Mouse (Mus musculus) embryonic fibroblast, embryonic 13.5 days (primary cell): ENCODE data around the gene Plxdc2. TPM values are rescaled to one million over a fixed set of nuclear protein-coding genes. Genes with fewer than 3 reads are reported as not detected.

Experiments used
- H3K27ac ChIP-seq: 2 replicates; pipeline ENCODE4 v1.5.1; 2012; ENCODE audit warnings: low read length, control low read depth, inconsistent platforms; ENCODE audit not compliant: insufficient read depth
- H3K4me1 ChIP-seq: 2 replicates; pipeline ENCODE4 v1.6.1; 2011; ENCODE audit warnings: low read length; ENCODE audit not compliant: control insufficient read depth, insufficient read depth
- H3K4me3 ChIP-seq: 2 replicates; pipeline ENCODE4 v1.5.1; 2011; ENCODE audit warnings: mild to moderate bottlenecking, control low read depth, low read length; ENCODE audit not compliant: insufficient read depth
- CTCF ChIP-seq: IDR thresholded peaks from 2 replicates; pipeline ENCODE4 v1.5.1; 2011; ENCODE audit warnings: mild to moderate bottlenecking, control low read depth, low read length, moderate library complexity, borderline replicate concordance; ENCODE audit not compliant: insufficient read depth
- POLR2A ChIP-seq: IDR thresholded peaks from 2 replicates; pipeline ENCODE4 v1.6.1; 2011; ENCODE audit warnings: low read depth, mild to moderate bottlenecking, control low read depth, low read length, moderate library complexity
- polyA plus RNA-seq: library from polyadenylated mRNA; stranded (reverse); fragments of >200 nt; gene quantifications from 2 replicates; pipeline ENCODE4 v1.2.4, GENCODE M21; 2011; ENCODE audit warnings: low read depth; ENCODE audit not compliant: missing spikeins, insufficient read length

The Plxdc2 gene
- polyA plus RNA-seq, 1 experiment = 121 TPM

DNA sequence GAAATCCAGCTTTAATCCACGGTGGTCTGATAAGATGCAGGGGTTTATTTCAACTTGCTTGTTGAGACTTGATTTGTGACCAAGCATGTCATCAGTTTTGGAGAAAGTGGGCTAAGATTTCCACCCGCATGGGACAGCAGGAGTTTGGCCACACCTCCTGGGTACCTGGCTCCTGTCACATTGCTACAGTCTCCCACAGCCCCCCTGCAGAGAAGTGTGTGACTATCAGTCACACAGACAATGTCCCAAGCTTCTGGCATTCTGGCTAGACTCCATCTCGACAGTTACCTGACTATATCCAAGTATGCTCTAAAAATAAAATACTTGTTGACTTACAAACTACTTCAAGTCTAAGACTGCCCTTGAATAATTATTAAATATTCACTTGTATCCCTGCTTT is 185.1 kb downstream of the Plxdc2 start:
- Histone ChIP-seq H3K4me3 (no peak overlapping the region), H3K27ac (no peak overlapping the region), H3K4me1 (peaks cover 2% of the 10 kb centered on the region; the same call in 1 of the 2 replicates)
- TF ChIP-seq CTCF (no peak), POLR2A (no peak)

DNA sequence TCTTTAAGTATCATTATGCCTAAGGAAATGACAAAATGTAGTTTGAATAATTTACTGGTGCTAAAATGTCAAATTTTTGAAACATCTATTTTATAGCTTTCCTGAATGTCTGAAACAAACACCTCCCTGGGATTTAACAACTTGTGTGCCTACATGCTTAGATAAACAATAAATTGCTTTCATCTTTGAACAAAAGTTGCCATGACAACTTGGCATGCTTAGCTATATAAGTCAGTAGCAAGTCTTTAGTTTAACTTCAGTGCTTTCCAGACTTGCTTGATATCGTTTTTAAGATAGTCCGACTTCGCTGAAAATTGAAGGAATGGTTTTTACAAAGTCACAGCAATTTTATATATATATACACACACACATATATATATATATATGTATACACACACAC is 189.1 kb downstream of the Plxdc2 start:
- H3K27ac ChIP-seq = no peak overlapping the region
- H3K4me1 ChIP-seq = peaks cover 2% of the 10 kb centered on the region; the same call in 1 of the 2 replicates
- no peak overlapping the region for H3K4me3 ChIP-seq
- TF ChIP-seq CTCF (no peak), POLR2A (no peak)

DNA sequence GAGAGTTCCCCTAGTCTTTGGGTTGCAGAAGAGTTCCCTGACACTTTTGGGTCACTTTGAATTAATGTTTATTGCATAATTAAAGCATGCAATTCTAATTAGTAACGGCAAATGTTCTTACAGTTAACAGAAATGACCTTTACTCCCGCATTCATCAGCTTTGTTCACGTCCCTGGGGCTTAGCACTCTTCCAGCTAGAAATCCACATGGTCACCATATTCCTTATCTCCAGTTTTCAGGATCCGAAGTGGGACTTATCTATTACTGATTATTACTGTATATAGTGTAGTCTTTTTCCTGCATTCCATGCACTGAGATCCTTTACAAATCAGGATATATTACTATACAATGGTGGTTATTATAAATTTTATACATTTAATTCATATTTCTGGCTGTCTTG is 203.2 kb downstream of the Plxdc2 start:
- Histone ChIP-seq H3K4me3 (no peak overlapping the region), H3K4me1 (peaks cover 6% of the 10 kb centered on the region; the same call in 1 of the 2 replicates), H3K27ac (no peak overlapping the region)
- no peak for TF ChIP-seq POLR2A
- TF ChIP-seq CTCF = no peak

DNA sequence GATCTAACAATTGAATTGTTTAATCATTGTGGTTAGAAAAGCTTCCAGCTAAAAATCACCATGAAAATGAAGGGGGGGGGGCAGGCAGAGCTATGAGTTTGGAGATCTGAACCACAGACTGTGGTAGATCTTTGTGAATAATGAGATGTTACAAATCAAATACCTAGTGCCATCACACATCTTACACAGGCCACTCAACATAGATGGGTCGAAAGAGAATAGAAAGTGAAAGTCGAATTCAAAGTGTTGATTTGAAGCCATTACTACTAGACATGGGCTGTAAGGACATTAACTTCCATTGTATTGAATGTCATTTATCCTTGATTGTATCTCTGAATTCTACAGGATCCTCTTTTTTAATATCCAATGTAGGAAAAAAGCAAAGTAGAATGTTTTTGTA is 212.2 kb downstream of the Plxdc2 start:
- TF ChIP-seq CTCF = no peak
- TF ChIP-seq POLR2A = no peak
- Histone ChIP-seq H3K4me3 (no peak overlapping the region), H3K4me1 (no peaks in the 10 kb centered on the region), H3K27ac (no peak overlapping the region)

DNA sequence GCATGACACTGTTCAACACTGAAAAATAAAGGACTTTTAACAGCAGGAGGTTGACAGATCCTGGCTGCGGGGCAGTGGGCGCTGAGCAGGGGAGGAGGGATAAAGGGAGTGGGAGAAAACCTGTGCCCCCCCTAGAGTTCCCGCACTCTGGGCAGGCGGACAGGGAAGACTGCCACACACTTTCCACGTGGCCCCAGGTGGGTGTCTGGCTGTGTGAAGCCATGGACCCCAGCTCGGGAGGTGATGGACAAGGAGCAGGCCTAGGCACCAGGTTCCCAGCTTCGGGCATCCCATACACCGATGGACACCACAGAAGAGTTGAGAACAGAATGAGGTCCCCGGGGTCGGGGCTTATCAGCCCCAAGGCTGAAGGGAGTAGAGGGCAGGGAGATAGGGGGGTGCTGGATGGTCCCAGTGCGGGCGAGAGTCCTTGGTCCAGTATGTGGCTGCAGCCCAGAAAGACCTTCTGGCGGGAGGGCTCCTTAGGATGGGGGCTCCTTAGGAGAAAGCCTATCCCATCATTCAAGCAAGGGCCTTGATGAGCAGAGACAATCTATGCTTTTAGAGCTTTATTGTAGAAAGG is 215.2 kb downstream of the Plxdc2 start:
- Histone ChIP-seq H3K4me1 (no peaks in the 10 kb centered on the region), H3K4me3 (no peak overlapping the region), H3K27ac (no peak overlapping the region)
- TF ChIP-seq POLR2A (no peak), CTCF (no peak)

DNA sequence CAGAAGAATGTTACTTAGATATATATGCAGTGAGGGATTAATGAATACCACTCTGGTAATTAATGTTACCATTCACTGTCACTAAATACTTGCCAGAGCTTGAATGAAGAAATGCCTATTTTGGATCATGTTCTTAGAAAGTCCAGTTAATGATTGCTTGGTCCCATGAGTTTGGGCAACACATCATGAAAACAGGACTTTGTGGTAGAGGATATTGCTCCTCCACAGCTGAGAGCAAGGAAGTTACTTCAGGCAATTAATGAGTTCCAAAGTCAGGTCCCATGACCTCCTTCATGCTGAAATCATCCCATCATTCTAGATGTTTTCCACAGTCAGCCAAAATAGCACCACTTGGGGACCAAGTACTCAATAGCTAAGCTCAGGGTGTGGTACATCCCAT is 220.5 kb downstream of the Plxdc2 start:
- Histone ChIP-seq H3K27ac (no peak overlapping the region), H3K4me3 (no peak overlapping the region), H3K4me1 (no peaks in the 10 kb centered on the region; the same call in 1 of the 2 replicates)
- TF ChIP-seq POLR2A (no peak), CTCF (no peak)

DNA sequence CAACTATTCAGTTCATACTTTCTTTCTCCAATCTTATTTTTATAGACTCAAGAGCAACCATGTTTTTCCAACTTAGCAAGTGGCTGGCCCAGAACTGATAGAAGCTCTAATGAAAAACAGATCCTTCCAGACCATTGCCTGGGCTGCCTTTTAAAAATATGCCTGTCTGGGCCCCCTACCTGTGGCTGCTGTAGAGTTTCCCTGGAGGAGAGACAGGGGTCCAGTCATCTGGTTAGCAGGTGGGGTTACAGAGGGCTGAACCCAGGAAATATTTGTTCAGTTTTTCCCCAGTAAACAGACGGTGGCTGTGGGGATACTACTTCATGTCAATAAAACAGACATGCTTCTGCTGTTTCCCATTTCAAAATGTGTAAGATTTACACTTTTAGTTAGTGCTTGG is 222.0 kb downstream of the Plxdc2 start:
- TF ChIP-seq CTCF = no peak
- TF ChIP-seq POLR2A = no peak
- Histone ChIP-seq H3K27ac (no peak overlapping the region), H3K4me1 (no peaks in the 10 kb centered on the region; the same call in 1 of the 2 replicates), H3K4me3 (no peak overlapping the region)

DNA sequence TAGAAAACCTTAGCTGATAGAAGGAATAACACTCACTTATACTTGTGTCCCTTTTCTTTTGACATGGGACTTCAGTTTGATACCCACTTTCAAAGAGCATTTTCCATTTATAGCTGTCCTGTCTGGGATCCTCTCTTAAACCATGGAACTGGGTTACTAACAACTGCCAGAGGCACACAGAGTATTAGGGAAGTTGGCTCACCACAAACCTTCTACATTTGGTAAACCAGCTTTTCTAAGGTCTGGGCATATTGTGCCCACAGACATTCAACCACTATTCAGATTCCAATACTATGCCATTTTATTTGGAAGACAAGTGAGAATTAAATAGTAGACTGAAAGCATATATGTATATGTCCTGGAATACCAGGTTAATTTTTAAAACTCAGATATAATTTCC is 232.4 kb downstream of the Plxdc2 start:
- H3K4me1 ChIP-seq = no peaks in the 10 kb centered on the region; the same call in 1 of the 2 replicates
- H3K27ac ChIP-seq = no peak overlapping the region
- TF ChIP-seq POLR2A (no peak), CTCF (no peak)
- H3K4me3 ChIP-seq = no peak overlapping the region

DNA sequence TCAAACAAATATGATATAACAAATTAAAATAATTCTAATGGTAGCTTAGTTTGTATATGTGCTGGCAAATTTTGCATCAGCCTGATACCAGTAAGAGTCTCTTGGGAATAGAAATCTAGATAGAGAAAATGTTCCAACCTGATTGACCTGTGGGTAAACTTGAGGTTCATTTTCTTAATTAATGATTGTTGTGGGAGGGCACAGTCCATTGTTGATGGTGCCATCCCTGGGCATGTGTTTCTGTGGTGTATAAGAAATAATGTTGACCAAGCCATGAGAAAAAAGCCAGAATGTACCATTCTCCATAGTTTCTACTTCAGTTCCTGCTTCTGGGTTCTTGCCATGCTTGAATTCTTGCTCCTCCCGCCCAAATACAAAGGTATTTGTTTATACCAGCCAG is 239.3 kb downstream of the Plxdc2 start:
- TF ChIP-seq POLR2A = no peak
- no peak for TF ChIP-seq CTCF
- no peak overlapping the region for H3K27ac ChIP-seq
- peaks cover 3% of the 10 kb centered on the region; the same call in 1 of the 2 replicates for H3K4me1 ChIP-seq
- no peak overlapping the region for H3K4me3 ChIP-seq

DNA sequence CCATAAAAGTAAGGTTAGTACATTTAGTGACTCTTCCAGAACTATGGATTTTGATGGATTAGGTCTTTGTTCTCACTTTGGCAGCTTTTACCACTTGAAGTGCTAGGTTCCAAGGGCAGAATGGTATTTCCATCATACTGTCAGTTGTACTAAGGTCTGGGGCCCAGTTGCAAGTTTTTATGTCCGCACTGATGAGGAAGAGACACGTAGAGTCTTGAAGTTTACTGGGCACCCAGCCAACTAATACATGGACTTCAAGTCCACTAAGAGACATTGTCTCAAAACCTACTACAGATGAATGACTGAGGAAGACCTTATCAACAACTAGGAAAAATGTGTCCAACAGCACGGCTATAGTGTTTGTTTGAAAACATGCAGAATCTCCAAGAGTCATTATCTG is 242.1 kb downstream of the Plxdc2 start:
- Histone ChIP-seq H3K27ac (no peak overlapping the region), H3K4me1 (peaks cover 5% of the 10 kb centered on the region; the same call in 1 of the 2 replicates), H3K4me3 (no peak overlapping the region)
- TF ChIP-seq POLR2A (no peak), CTCF (no peak)

DNA sequence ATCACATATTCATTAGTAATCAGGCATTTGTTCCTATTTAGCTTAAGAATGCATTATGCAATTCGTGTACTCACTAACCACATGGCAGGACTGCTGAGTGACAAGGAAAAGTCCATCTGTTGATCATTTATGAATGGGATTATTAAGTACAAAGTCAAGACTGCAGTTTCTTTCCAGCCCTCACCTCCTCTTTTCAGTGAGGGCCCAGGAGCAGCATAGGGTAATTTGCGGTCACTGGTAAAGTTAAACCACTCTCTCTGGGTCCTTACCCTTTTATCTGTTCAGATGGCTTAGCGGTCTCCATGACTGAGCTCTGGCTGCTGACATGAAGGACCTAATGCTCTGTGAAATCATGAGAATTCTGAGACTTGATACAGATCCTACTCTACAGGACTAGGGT is 248.2 kb downstream of the Plxdc2 start:
- Histone ChIP-seq H3K4me1 (peaks cover 2% of the 10 kb centered on the region; the same call in 1 of the 2 replicates), H3K4me3 (no peak overlapping the region), H3K27ac (no peak overlapping the region)
- TF ChIP-seq POLR2A = no peak
- no peak for TF ChIP-seq CTCF
